Mouse (Mus musculus) liver, embryonic 15.5 days (tissue): ENCODE results near the gene Mef2c. TPM values are rescaled to one million over a fixed set of nuclear protein-coding genes. Genes with fewer than 3 reads are reported as not detected.

Source experiments
- ATAC-seq: fragments of 200-750 bp; cut with Nextera tagmentation; 2 replicates; pipeline ENCODE4 v1.8.0; 2017; ENCODE audit warnings: moderate number of reproducible peaks, mild to moderate bottlenecking, moderate library complexity; ENCODE audit not compliant: insufficient read depth
- H3K27ac ChIP-seq: fragments of 300-500 bp; sonication (generic); replicated peaks from 2 replicates; pipeline ENCODE4 v1.5.1; 2015; ENCODE audit warnings: mild to moderate bottlenecking, inconsistent platforms
- H3K27me3 ChIP-seq: fragments of 300-500 bp; sonication (generic); 2 replicates; pipeline ENCODE4 v1.6.1; 2015; ENCODE audit warnings: mild to moderate bottlenecking, inconsistent platforms
- H3K36me3 ChIP-seq: fragments of 300-500 bp; sonication (generic); replicated peaks from 2 replicates; pipeline ENCODE4 v1.6.1; 2015; ENCODE audit warnings: moderate library complexity, mild to moderate bottlenecking, inconsistent platforms
- H3K4me1 ChIP-seq: fragments of 300-500 bp; sonication (generic); replicated peaks from 2 replicates; pipeline ENCODE4 v1.6.1; 2015; ENCODE audit warnings: inconsistent platforms
- H3K4me2 ChIP-seq: fragments of 300-500 bp; sonication (generic); 2 replicates; pipeline ENCODE4 v1.6.1; 2015; ENCODE audit warnings: moderate library complexity, mild to moderate bottlenecking, inconsistent platforms
- H3K4me3 ChIP-seq: fragments of 300-500 bp; sonication (generic); replicated peaks from 2 replicates; pipeline ENCODE4 v1.5.1; 2015; ENCODE audit warnings: mild to moderate bottlenecking, inconsistent platforms
- H3K9ac ChIP-seq: fragments of 300-500 bp; sonication (generic); 2 replicates; pipeline ENCODE4 v1.6.1; 2015; ENCODE audit warnings: moderate library complexity, mild to moderate bottlenecking, inconsistent platforms
- H3K9me3 ChIP-seq: fragments of 300-500 bp; sonication (generic); replicated peaks from 2 replicates; pipeline ENCODE4 v1.6.1; 2016; ENCODE audit warnings: inconsistent platforms
- WGBS: fragments of 180-500 bp; shearing (Covaris S2); methylation state at CpG from one replicate; pipeline ENCODE4 v1.1.7; 2015; ENCODE audit warnings: mixed read lengths; ENCODE audit not compliant: insufficient replicate concordance; 5-methylcytosine and 5-hydroxymethylcytosine counted together
- polyA plus RNA-seq: library from polyadenylated mRNA; unstranded; fragments of >200 nt; fragmentation: Nextera tagmentation; extraction: Ambion mirVana; gene quantifications from 2 replicates; pipeline ENCODE4 v1.2.1, GENCODE M21; 2015

Gene Mef2c
- polyA plus RNA-seq, 1 experiment from 2014 or later: 12.0 TPM

- no peak overlapping the region for H3K27ac ChIP-seq
- no peak for ATAC-seq
- no peaks in the 10 kb centered on the region for H3K4me1 ChIP-seq
- no peaks in the 10 kb centered on the region for H3K27me3 ChIP-seq
- no peaks in the 10 kb centered on the region for H3K9me3 ChIP-seq
- H3K9ac ChIP-seq: no peak overlapping the region
- H3K36me3 ChIP-seq: no peaks in the 10 kb centered on the region
- H3K4me2 ChIP-seq: no peak overlapping the region
- 78% methylated on average over 1 of the region's 1 CpGs for WGBS
- no peak overlapping the region for H3K4me3 ChIP-seq
Observed at GRCm38 (mm10) chr13:83595429-83595828, 91.6 kb downstream of the Mef2c start.

- Histone ChIP-seq H3K36me3 (no peaks in the 10 kb centered on the region), H3K9ac (no peak overlapping the region), H3K27ac (no peak overlapping the region), H3K4me3 (no peak overlapping the region), H3K9me3 (no peaks in the 10 kb centered on the region), H3K27me3 (no peaks in the 10 kb centered on the region), H3K4me1 (no peaks in the 10 kb centered on the region), H3K4me2 (no peak overlapping the region)
- 57% methylated on average over 6 of the region's 6 CpGs for WGBS
- no peak for ATAC-seq
Observed at GRCm38 (mm10) chr13:83596989-83597738, 93.3 kb downstream of the Mef2c start.

- H3K4me3 ChIP-seq: no peak overlapping the region
- ATAC-seq: no peak
- no peaks in the 10 kb centered on the region for H3K4me1 ChIP-seq
- no peak overlapping the region for H3K4me2 ChIP-seq
- no peaks in the 10 kb centered on the region for H3K36me3 ChIP-seq
- no peaks in the 10 kb centered on the region for H3K9me3 ChIP-seq
- H3K27me3 ChIP-seq: no peaks in the 10 kb centered on the region
- H3K27ac ChIP-seq: no peak overlapping the region
- 73% methylated on average over 3 of the region's 3 CpGs for WGBS
- no peak overlapping the region for H3K9ac ChIP-seq
Observed at GRCm38 (mm10) chr13:83597739-83598210, 93.9 kb downstream of the Mef2c start.

DNA sequence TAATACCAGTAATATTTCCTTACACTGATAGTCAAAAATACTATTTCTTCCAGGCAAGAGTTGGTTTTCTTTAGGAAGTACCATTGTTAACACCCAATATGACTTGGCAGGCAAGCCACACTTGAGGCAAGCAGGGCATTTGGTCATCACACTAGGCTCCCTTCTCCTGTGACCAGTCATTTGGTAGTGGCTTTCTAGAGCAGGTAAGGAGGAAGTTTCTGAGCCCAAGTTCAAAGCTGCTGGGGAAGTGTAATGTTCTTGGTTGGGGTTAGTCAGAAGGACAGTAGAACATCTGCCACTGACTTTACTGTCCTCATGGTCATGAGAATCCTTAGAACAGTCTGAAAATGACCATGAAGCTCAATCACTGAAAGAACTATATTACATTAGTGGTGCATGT is 96.5 kb downstream of the Mef2c start:
- Histone ChIP-seq H3K27me3 (no peaks in the 10 kb centered on the region), H3K27ac (no peak overlapping the region), H3K4me3 (no peak overlapping the region), H3K4me1 (no peaks in the 10 kb centered on the region), H3K9me3 (no peaks in the 10 kb centered on the region), H3K36me3 (no peaks in the 10 kb centered on the region), H3K4me2 (no peak overlapping the region), H3K9ac (no peak overlapping the region)
- ATAC-seq: no peak

DNA sequence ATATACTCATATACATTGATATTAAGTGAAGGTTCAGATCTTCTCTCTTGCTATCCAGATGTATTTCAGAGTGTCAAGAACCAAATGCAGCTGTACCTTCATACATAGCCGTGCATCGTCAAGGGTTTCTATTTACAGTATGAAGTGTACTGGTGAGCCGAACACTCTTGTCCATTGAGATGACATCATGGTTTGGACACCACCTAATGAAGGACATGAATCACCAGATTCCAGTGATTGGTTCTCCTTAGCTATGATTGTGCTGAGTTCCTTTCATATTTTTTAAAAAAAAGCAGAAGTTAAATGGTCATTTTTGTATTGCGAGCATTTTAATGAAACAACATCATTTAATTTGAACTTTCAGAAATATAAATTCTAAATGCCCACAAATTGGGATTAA is 97.9 kb downstream of the Mef2c start:
- Histone ChIP-seq H3K36me3 (no peaks in the 10 kb centered on the region), H3K27ac (no peak overlapping the region), H3K9me3 (no peaks in the 10 kb centered on the region), H3K4me3 (no peak overlapping the region), H3K9ac (no peak overlapping the region), H3K4me2 (no peak overlapping the region), H3K4me1 (no peaks in the 10 kb centered on the region), H3K27me3 (no peaks in the 10 kb centered on the region)
- ATAC-seq: no peak
- WGBS: 74% methylated on average over 4 of the region's 4 CpGs

GRCm38 (mm10) chr13:83603373-83604265 is 99.8 kb downstream of the Mef2c start:
- WGBS: 34% methylated on average over 7 of the region's 7 CpGs
- Histone ChIP-seq H3K36me3 (no peaks in the 10 kb centered on the region), H3K27me3 (no peaks in the 10 kb centered on the region), H3K27ac (no peak overlapping the region), H3K4me2 (no peak overlapping the region), H3K9ac (no peak overlapping the region), H3K9me3 (no peaks in the 10 kb centered on the region), H3K4me1 (no peaks in the 10 kb centered on the region), H3K4me3 (no peak overlapping the region)
- ATAC-seq: no peak

GRCm38 (mm10) chr13:83604320-83604719 is 100.5 kb downstream of the Mef2c start:
- Histone ChIP-seq H3K36me3 (no peaks in the 10 kb centered on the region), H3K27ac (no peak overlapping the region), H3K4me1 (0 out of 2 replicates have a peak, but pooled peaks cover 3% of the 10 kb centered on the region), H3K4me3 (no peak overlapping the region), H3K9ac (no peak overlapping the region), H3K4me2 (no peak overlapping the region), H3K9me3 (no peaks in the 10 kb centered on the region), H3K27me3 (no peaks in the 10 kb centered on the region)
- ATAC-seq: no peak
- 52% methylated on average over 3 of the region's 3 CpGs for WGBS

DNA sequence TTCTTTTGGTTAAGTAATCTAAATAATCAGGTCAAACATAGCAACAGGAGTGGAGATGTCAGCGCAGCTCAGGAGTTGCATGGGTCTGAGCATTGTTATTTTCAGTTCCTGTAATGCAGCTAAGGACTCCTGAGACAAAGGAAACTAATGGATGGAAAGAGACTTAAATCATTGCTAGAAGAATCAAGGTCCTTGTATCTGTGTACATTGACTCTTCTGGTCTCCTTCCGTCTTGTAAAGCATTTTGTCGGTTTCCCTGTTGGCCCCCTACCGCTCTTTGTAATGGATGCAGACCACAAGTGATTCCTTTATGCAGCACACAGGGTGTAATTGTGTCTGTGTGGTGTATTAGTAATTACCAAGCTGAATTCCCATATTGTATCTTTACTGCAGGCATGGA is 101.0 kb downstream of the Mef2c start:
- no peak overlapping the region for H3K27ac ChIP-seq
- H3K4me3 ChIP-seq: no peak overlapping the region
- H3K9me3 ChIP-seq: no peaks in the 10 kb centered on the region
- 67% methylated on average over 4 of the region's 4 CpGs for WGBS
- no peak overlapping the region for H3K9ac ChIP-seq
- H3K4me1 ChIP-seq: 0 out of 2 replicates have a peak, but pooled peaks cover 3% of the 10 kb centered on the region
- ATAC-seq: no peak
- no peaks in the 10 kb centered on the region for H3K36me3 ChIP-seq
- H3K4me2 ChIP-seq: no peak overlapping the region
- H3K27me3 ChIP-seq: no peaks in the 10 kb centered on the region

- no peak for ATAC-seq
- no peaks in the 10 kb centered on the region for H3K27me3 ChIP-seq
- no peak overlapping the region for H3K4me3 ChIP-seq
- H3K27ac ChIP-seq: no peak overlapping the region
- H3K4me2 ChIP-seq: no peak overlapping the region
- WGBS: 46% methylated on average over 4 of the region's 4 CpGs
- H3K4me1 ChIP-seq: 0 out of 2 replicates have a peak, but pooled peaks cover 3% of the 10 kb centered on the region
- H3K36me3 ChIP-seq: no peaks in the 10 kb centered on the region
- H3K9me3 ChIP-seq: no peaks in the 10 kb centered on the region
- H3K9ac ChIP-seq: no peak overlapping the region
Observed at GRCm38 (mm10) chr13:83607883-83608581, 104.2 kb downstream of the Mef2c start.

DNA sequence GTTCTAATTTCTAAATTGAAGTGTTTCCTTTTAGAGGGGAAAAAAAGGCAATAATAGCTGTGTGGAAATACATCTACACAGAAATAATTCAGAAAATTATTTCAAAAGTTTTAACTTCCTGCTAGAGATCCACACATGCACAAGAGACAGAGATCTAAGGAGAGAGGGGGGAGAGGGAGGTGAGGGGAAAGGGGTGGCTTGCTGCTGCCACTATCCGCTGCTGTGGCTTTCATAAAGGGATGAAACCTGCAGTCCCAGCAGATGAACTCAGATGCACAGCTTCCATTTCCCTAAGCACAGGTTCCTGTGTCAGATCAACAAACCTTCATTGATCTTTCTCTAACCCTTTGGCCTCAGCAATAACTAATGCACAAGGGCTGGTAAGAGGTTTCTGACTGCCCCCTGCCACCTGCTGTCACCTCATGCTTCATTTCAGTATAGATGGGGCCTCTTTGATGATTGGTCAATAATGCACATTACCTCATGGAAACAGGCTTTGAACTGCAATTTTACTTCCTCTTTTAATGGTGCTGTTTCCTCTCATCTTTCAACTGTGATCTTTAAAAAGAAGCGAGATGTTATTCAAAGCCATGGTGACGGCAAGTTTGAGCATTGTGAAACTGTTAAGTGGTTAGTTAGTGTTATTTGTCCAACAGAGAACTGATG is 105.2 kb downstream of the Mef2c start:
- peak; percentile 40; the same call in 1 of the 2 replicates for ATAC-seq
- Histone ChIP-seq H3K9me3 (no peaks in the 10 kb centered on the region), H3K27ac (peak overlapping the region; percentile 26; the same call in 1 of the 2 replicates)

More for the DNA sequence above, 105.2 kb downstream of the Mef2c start:
- no peak overlapping the region for H3K4me2 ChIP-seq
- no peak overlapping the region for H3K4me3 ChIP-seq
- H3K36me3 ChIP-seq: no peaks in the 10 kb centered on the region
- no peak overlapping the region for H3K9ac ChIP-seq
- 40% methylated on average over 3 of the region's 3 CpGs for WGBS
- H3K27me3 ChIP-seq: no peaks in the 10 kb centered on the region
- H3K4me1 ChIP-seq: 0 out of 2 replicates have a peak, but pooled peaks cover 3% of the 10 kb centered on the region
